Mouse (Mus musculus) liver, adult 2 months (tissue): ENCODE measurements at regions not wholly inside any gene's neighbourhood (a gene's known extent, or its start where the extent isn't known, plus 50 kb on each side); places are given as distances from the start of the nearest gene placed in this dataset.

Source experiments
- CTCF ChIP-seq: fragments of 200-500 bp; IDR thresholded peaks from 2 replicates; pipeline ENCODE4 v1.5.1; 2011; ENCODE audit warnings: low read depth, low read length, control low read depth
- POLR2A ChIP-seq: fragments of 200-500 bp; IDR thresholded peaks from 2 replicates; pipeline ENCODE4 v1.6.1; 2011; ENCODE audit warnings: low read length, control low read depth; ENCODE audit not compliant: insufficient read depth; ENCODE audit errors: extremely low read depth

GRCm38 (mm10) chr14:92754676-92755075 is 1135.8 kb downstream of the Pcdh9 start:
- TF ChIP-seq CTCF (no peak), POLR2A (no peak)
